Mouse (Mus musculus): ENCODE data around the gene Gm42674. TPM values are rescaled to one million over a fixed set of nuclear protein-coding genes. Genes with fewer than 3 reads are reported as not detected.

The Gm42674 gene
- polyA plus RNA-seq, 1 experiment from 2014 or later, result not detected

Other genes starting within 250 kb of the Gm42674 start
- gene Slc27a3, start 212.0 kb upstream of the Gm42674 start, polyA plus RNA-seq (2014; fragmentation: Nextera tagmentation; extraction: Ambion mirVana), result 13.5 and 14.8 TPM in 2 replicates
- 34.2 and 34.7 TPM in 2 replicates for gene Ints3, start 168.3 kb upstream of the Gm42674 start, polyA plus RNA-seq (2014; fragmentation: Nextera tagmentation; extraction: Ambion mirVana)
- gene Npr1, start 136.0 kb upstream of the Gm42674 start, polyA plus RNA-seq (2014; fragmentation: Nextera tagmentation; extraction: Ambion mirVana), result 2.5 and 3.7 TPM in 2 replicates
- 364 and 368 TPM in 2 replicates for gene Ilf2, start 125.8 kb upstream of the Gm42674 start, polyA plus RNA-seq (2014; fragmentation: Nextera tagmentation; extraction: Ambion mirVana)
- 72.3 and 77.9 TPM in 2 replicates for gene Snapin, start 110.9 kb upstream of the Gm42674 start, polyA plus RNA-seq (2014; fragmentation: Nextera tagmentation; extraction: Ambion mirVana)
- 138 and 143 TPM in 2 replicates for gene Chtop, start 92.4 kb upstream of the Gm42674 start, polyA plus RNA-seq (2014; fragmentation: Nextera tagmentation; extraction: Ambion mirVana)
- gene S100a1, start 87.5 kb upstream of the Gm42674 start, polyA plus RNA-seq (2014; fragmentation: Nextera tagmentation; extraction: Ambion mirVana), result 8.4 and 9.8 TPM in 2 replicates
- 10.9 and 15.0 TPM in 2 replicates for gene S100a13, start 87.5 kb upstream of the Gm42674 start, polyA plus RNA-seq (2014; fragmentation: Nextera tagmentation; extraction: Ambion mirVana)
- not detected in 2 replicates for gene S100a14, start 75.0 kb upstream of the Gm42674 start, polyA plus RNA-seq (2014; fragmentation: Nextera tagmentation; extraction: Ambion mirVana)
- gene S100a16, start 64.7 kb upstream of the Gm42674 start, polyA plus RNA-seq (2014; fragmentation: Nextera tagmentation; extraction: Ambion mirVana), result 57.0 and 59.8 TPM in 2 replicates
- 0.39 TPM in 1 of 2 replicates, not detected in the other for gene S100a3, start 41.3 kb upstream of the Gm42674 start, polyA plus RNA-seq (2014; fragmentation: Nextera tagmentation; extraction: Ambion mirVana)
- not detected in 2 replicates for gene S100a2, start 11.7 kb upstream of the Gm42674 start, polyA plus RNA-seq (2014; fragmentation: Nextera tagmentation; extraction: Ambion mirVana)
- gene S100a4, start 1.9 kb downstream of the Gm42674 start, polyA plus RNA-seq (2014; fragmentation: Nextera tagmentation; extraction: Ambion mirVana), result 0.91 and 1.4 TPM in 2 replicates
- gene S100a5, start 6.6 kb downstream of the Gm42674 start, polyA plus RNA-seq (2014; fragmentation: Nextera tagmentation; extraction: Ambion mirVana), result not detected in 2 replicates
- 23.5 and 25.9 TPM in 2 replicates for gene S100a6, start 11.0 kb downstream of the Gm42674 start, polyA plus RNA-seq (2014; fragmentation: Nextera tagmentation; extraction: Ambion mirVana)
- not detected in 2 replicates for gene S100a7a, start 52.1 kb downstream of the Gm42674 start, polyA plus RNA-seq (2014; fragmentation: Nextera tagmentation; extraction: Ambion mirVana)
- gene S100a8, start 67.1 kb downstream of the Gm42674 start, polyA plus RNA-seq (2014; fragmentation: Nextera tagmentation; extraction: Ambion mirVana), result 2.8 and 4.2 TPM in 2 replicates
- 0.86 and 3.1 TPM in 2 replicates for gene S100a9, start 93.8 kb downstream of the Gm42674 start, polyA plus RNA-seq (2014; fragmentation: Nextera tagmentation; extraction: Ambion mirVana)
- not detected in 2 replicates for gene Pglyrp4, start 125.0 kb downstream of the Gm42674 start, polyA plus RNA-seq (2014; fragmentation: Nextera tagmentation; extraction: Ambion mirVana)
- not detected in 2 replicates for gene Gm5849, start 176.0 kb downstream of the Gm42674 start, polyA plus RNA-seq (2014; fragmentation: Nextera tagmentation; extraction: Ambion mirVana)